Mouse (Mus musculus) mature B cell (primary cell): ENCODE data around the gene Cntnap5b.
"Not testable (repeated sequence)": the region's sequence is repeated elsewhere in the genome, so short reads cannot be mapped to it uniquely, and the experiment has no call there.

ENCODE experiments used
- in situ Hi-C: fragments of 300-500 bp; cut with MboI; formaldehyde crosslinking; loops from 2 replicates; pipeline ENCODE4 v1.14.3; 2019

The Cntnap5b gene

GRCm38 (mm10) chr1:99772614-99773013, at the start of gene Cntnap5b:
TSS of gene Cntnap5b (plus strand) at chr1:99772765.
- in situ Hi-C loops, result no loop called here

GRCm38 (mm10) chr1:99759996-99760395, 12.6 kb upstream of the Cntnap5b start:
- in situ Hi-C loops, result no loop called here

- in situ Hi-C loops, result no loop called here
Measured at GRCm38 (mm10) chr1:99772183-99772582, 382 bp upstream of the Cntnap5b start.

- in situ Hi-C loops, result no loop called here
Measured at GRCm38 (mm10) chr1:99774144-99774543, 1.6 kb downstream of the Cntnap5b start.

- in situ Hi-C loops, result no loop called here
Measured at GRCm38 (mm10) chr1:99813334-99814110, 41.0 kb downstream of the Cntnap5b start.

- in situ Hi-C loops, result no loop called here
Measured at GRCm38 (mm10) chr1:99872344-99872743, 99.8 kb downstream of the Cntnap5b start.

GRCm38 (mm10) chr1:99907774-99908173, 135.2 kb downstream of the Cntnap5b start:
- in situ Hi-C loops, result no loop called here

GRCm38 (mm10) chr1:99943515-99943914, 170.9 kb downstream of the Cntnap5b start:
- in situ Hi-C loops, result no loop called here

GRCm38 (mm10) chr1:99959428-99959987, 186.9 kb downstream of the Cntnap5b start:
- in situ Hi-C loops, result no loop called here

GRCm38 (mm10) chr1:99967300-99968089, 194.9 kb downstream of the Cntnap5b start:
- in situ Hi-C loops, result no loop called here

GRCm38 (mm10) chr1:99970184-99971086, 197.9 kb downstream of the Cntnap5b start:
- in situ Hi-C loops, result no loop called here

GRCm38 (mm10) chr1:100001226-100001625, 228.7 kb downstream of the Cntnap5b start:
- in situ Hi-C loops, result not testable (repeated sequence)

GRCm38 (mm10) chr1:100006021-100006745, 233.6 kb downstream of the Cntnap5b start:
- in situ Hi-C loops, result no loop called here

- in situ Hi-C loops, result no loop called here
Measured at GRCm38 (mm10) chr1:100041808-100042207, 269.2 kb downstream of the Cntnap5b start.

GRCm38 (mm10) chr1:100079812-100080211, 307.2 kb downstream of the Cntnap5b start:
- in situ Hi-C loops, result no loop called here

- in situ Hi-C loops, result no loop called here
Measured at GRCm38 (mm10) chr1:100100516-100100915, 328.0 kb downstream of the Cntnap5b start.

- in situ Hi-C loops, result no loop called here
Measured at GRCm38 (mm10) chr1:100101017-100101416, 328.5 kb downstream of the Cntnap5b start.

- in situ Hi-C loops, result no loop called here
Measured at GRCm38 (mm10) chr1:100104343-100104742, 331.8 kb downstream of the Cntnap5b start.

- in situ Hi-C loops, result no loop called here
Measured at GRCm38 (mm10) chr1:100122410-100122935, 349.9 kb downstream of the Cntnap5b start.

GRCm38 (mm10) chr1:100163588-100164357, 391.2 kb downstream of the Cntnap5b start:
- in situ Hi-C loops, result no loop called here
